Mouse (Mus musculus): ENCODE results near the gene Thoc3. TPM values are rescaled to one million over a fixed set of nuclear protein-coding genes. Genes with fewer than 3 reads are reported as not detected.
"Not testable (repeated sequence)": the region's sequence is repeated elsewhere in the genome, so short reads cannot be mapped to it uniquely, and the experiment has no call there.

The Thoc3 gene
- 42.2 and 47.8 TPM in 2 replicates for polyA plus RNA-seq (2012; rRNA removed)

DNA sequence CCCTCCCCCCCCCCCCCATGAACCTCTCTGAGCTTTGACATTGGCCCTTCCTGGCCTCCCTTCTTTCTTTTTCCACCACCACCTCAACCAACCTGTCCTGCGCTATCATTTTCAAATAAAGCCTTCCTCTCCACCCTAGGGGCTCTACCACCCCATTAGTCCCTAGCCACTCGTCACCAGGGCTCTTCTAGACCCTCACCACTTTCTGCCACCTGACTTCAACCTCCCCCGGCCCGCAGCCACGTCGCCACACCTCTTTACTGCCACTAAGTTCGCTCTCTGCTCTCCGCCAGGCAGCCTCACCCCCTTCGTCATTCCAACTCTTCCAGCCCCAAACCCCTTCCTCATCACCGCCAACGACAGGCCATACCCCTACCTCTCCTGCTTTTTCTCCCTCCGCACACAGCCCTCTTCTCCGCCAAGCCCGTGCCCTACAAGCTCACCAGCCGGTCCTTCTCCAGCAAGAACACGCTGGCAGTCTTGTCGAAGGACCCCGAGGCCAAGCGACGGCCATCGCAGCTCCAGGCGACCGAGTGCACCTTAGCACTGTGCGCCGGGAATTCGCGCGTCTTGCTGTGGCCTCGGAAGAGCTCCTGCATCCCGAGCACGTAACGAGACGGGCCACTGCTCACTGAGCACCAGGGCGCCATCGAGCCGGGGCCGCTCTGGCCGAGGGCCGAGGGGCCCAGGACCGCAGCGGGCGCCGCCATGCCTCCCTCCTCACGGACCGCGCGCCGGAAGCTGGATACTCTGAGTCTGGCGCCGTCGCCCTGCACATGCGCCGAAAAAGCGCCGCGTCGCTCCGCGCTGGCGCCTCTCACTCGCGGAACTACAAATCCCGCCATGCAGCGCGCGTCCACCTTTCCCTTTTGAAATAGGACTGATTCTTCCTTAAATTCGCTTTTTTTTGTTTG lies at the start of gene Thoc3:
Gene Thoc3 (minus strand): TSS at position 752 of the 914 bp plus-strand sequence.
- DNase-seq (ENCODE audit: low read depth) = peak; percentile 97
- TF ChIP-seq CTCF (IDR thresholded peaks at IDR 0.05; ENCODE audit: borderline replicate concordance, extremely low read depth, insufficient read depth, insufficient read length) (no peak), POLR2A (IDR thresholded peaks at IDR 0.05; ENCODE audit: borderline replicate concordance, extremely low read depth, insufficient read depth, insufficient read length, poor library complexity, severe bottlenecking) (peak; percentile 95)

DNA sequence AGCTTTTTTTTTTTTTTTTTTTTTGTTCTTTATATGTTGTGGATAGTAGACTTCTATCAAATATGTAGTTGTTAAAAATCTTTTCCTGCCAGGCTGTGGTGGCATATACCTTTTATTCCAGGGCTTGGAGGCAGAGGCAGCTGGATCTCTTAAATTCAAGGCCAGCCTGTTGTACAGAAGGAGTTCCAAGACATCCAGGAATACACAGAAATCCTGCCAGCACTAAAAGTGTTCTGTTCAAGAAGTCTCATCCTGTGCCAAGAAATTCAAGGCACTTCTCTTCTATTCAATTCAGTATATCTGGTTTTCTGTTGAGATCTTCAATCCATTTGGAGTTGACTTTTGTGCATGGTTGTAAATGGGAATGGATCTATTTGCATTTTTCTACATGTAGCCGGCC lies 37.3 kb upstream of the Thoc3 start:
- DNase-seq (ENCODE audit: low read depth) = peak; percentile 40
- no peak for TF ChIP-seq CTCF (IDR thresholded peaks at IDR 0.05; ENCODE audit: borderline replicate concordance, extremely low read depth, insufficient read depth, insufficient read length)
- no peak for TF ChIP-seq POLR2A (IDR thresholded peaks at IDR 0.05; ENCODE audit: borderline replicate concordance, extremely low read depth, insufficient read depth, insufficient read length, poor library complexity, severe bottlenecking)

DNA sequence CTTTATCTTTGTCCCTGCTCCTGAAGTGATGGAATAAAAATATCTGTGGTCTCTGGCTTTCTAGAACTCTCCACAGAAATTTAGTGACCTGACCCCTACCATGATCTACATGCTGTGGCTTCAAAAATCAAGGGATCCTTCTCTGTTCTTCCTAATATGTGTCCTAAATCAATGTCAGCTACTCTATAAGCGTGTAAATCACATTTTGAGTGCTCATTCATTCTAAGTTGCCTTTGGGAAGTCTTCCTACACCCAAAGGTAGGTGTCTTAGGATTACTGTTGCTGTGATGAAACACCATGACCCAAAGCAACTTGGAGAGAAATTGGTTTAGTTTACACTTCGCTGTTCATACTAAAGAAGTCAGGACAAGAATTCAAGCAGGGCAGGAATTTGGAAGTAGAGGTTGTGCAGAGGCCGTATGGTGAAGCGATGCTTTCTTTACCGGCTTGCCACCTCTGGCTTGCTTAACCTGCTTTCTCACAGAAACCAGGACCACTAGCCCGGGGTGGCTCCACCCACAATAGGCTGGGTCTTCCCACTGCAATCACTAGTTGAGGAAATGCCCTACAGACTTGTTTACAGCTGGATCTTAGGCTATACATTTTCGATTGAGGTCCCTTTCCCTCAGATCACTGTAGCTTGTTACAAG lies 36.1 kb upstream of the Thoc3 start:
- no peak for TF ChIP-seq POLR2A (IDR thresholded peaks at IDR 0.05; ENCODE audit: borderline replicate concordance, extremely low read depth, insufficient read depth, insufficient read length, poor library complexity, severe bottlenecking)
- no peak for TF ChIP-seq CTCF (IDR thresholded peaks at IDR 0.05; ENCODE audit: borderline replicate concordance, extremely low read depth, insufficient read depth, insufficient read length)
- DNase-seq (ENCODE audit: low read depth) = peak; percentile 24

DNA sequence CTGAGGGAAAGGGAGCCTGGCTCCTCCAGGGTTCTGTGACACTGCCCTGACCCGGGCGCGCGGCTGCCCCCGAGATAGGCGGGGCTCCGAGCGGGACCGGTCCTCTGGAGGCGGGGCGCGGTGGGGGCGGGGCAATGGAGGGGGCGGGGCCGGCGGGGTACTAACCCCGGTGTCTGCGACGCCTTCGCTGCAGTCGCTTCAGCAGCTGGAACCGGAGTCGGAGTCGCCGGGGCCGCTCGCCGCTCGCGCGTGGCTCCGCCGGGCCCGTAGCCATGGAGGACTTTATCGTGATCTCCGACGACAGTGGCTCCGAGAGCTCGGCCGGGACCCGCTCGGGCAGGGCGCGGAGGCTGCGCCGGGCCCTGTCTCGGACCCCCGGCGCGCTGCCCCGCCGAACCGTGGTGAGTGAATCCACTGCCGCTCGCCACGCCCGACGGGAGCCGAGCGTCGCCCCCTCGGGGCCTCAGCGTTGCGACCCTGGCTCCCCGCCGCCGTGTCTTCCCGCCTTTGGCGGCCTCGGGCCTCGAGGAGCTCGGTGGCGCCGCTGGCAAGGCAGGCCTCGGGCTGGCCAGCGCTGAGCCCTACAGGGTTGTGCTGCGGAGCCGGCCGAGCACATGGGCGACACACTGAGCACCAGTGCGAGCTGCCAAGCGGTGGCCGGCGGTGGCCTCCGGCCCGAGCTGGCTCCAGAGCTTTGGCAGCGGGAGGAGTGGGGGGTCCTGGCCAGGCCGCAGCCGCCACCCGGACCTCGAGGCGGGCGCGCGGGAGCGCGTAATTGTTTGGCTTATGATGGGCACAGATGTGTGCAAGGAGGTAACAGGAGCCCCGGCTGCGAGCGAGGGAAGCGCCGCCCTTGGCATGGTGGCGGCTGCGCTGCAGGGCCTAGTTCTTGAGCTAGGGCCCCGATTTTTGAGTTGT lies 35.2 kb upstream of the Thoc3 start, which contains the start of gene Simc1:
Gene Simc1 (plus strand): TSS at position 176 of the 918 bp plus-strand sequence.
- TF ChIP-seq POLR2A (IDR thresholded peaks at IDR 0.05; ENCODE audit: borderline replicate concordance, extremely low read depth, insufficient read depth, insufficient read length, poor library complexity, severe bottlenecking) (peak; percentile 87), CTCF (IDR thresholded peaks at IDR 0.05; ENCODE audit: borderline replicate concordance, extremely low read depth, insufficient read depth, insufficient read length) (no peak)
- DNase-seq (ENCODE audit: low read depth) = peak; percentile 80

DNA sequence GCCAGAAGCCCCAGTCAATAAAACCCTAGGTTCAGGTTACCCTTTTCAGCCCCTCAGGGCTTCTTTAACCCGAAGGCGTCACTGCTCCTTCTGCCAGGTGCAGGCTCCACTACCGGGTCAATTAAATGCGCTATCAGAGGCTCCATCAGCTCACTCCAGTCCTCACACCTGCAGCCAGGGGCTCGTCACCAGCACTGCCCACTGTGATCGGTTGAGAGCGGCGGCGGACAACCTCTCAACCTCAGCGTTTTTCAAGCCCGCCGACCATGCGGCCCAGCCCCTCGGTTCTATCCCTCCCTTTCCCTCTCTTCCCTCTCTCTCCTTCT lies 34.6 kb upstream of the Thoc3 start:
- TF ChIP-seq POLR2A (IDR thresholded peaks at IDR 0.05; ENCODE audit: borderline replicate concordance, extremely low read depth, insufficient read depth, insufficient read length, poor library complexity, severe bottlenecking) = no peak
- no peak for TF ChIP-seq CTCF (IDR thresholded peaks at IDR 0.05; ENCODE audit: borderline replicate concordance, extremely low read depth, insufficient read depth, insufficient read length)
- no peak for DNase-seq (ENCODE audit: low read depth)

DNA sequence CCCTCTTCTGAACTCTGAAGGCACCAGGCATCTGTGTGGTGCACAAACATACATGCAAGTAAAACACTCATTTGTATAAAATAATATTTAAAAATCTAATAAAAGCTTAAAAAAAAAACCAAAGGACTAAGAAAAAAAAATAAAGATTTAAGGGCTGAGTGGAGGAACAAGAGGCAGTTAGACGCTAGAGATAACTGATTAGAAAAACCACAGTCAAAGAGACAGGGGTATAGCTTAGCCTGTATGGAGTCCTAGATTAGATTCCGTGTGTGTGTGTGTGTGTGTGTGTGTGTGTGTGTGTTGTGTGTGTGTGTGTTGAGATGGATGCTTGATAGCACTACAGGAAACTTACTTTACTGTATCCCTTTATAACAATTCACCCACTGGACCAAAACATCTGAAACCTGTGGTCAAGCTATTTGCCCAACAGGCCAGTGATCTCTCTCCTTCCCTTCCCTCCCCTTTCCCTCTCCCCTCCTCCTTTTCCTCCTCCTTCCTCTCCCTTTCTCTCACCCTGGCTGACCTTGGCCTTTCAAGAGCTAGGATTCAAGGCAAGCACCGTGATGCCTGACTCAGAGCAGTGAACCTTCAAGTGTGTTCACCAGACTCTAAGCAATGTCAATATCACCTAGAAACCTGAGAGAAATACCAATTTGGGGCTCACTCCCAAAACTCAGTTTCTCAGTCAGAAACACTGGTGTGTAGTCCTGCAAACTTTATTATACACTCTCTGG lies 33.5 kb upstream of the Thoc3 start:
- DNase-seq (ENCODE audit: low read depth) = no peak
- TF ChIP-seq CTCF (IDR thresholded peaks at IDR 0.05; ENCODE audit: borderline replicate concordance, extremely low read depth, insufficient read depth, insufficient read length) (no peak), POLR2A (IDR thresholded peaks at IDR 0.05; ENCODE audit: borderline replicate concordance, extremely low read depth, insufficient read depth, insufficient read length, poor library complexity, severe bottlenecking) (no peak)

DNA sequence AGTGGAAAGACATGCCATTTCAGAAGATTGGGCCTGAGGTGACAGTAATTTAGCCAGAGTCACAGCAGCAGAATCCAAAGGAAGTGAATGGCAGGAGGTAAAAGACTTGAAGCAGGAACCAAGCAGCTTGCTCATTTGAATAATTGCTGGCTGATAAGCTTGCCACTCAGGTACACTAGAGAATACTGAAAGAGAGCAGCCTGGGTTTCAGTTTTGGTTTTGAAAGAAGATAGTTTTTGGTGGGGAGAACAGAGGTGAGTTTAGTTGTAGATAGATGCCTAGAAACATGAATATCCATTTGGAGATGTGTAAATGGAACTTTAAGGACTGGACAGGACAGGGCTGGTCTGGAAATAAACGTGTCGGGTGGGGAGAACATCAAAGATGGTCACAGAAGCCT lies 32.7 kb upstream of the Thoc3 start:
- no peak for TF ChIP-seq POLR2A (IDR thresholded peaks at IDR 0.05; ENCODE audit: borderline replicate concordance, extremely low read depth, insufficient read depth, insufficient read length, poor library complexity, severe bottlenecking)
- TF ChIP-seq CTCF (IDR thresholded peaks at IDR 0.05; ENCODE audit: borderline replicate concordance, extremely low read depth, insufficient read depth, insufficient read length) = no peak
- DNase-seq (ENCODE audit: low read depth) = peak; percentile 1

DNA sequence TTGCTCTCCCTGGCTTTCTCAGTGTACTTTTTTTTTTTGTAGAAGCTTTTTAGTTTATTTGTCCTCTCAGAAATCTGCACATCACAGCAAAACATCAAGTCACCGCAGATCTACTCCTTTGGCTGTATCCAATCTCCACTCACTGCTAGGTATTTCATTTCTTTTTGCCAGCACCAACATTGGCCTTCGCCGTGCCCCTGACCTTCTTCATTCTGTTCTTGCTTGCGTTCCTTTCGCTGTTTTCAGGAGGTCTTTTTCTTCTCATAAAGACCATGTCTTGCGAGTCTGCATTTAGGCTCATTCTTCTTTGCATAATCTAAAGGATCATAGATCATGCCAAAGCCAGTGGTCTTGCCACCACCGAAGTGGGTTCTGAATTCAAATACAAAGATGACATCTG lies 30.9 kb upstream of the Thoc3 start:
- DNase-seq (ENCODE audit: low read depth) = not testable (repeated sequence)

DNA sequence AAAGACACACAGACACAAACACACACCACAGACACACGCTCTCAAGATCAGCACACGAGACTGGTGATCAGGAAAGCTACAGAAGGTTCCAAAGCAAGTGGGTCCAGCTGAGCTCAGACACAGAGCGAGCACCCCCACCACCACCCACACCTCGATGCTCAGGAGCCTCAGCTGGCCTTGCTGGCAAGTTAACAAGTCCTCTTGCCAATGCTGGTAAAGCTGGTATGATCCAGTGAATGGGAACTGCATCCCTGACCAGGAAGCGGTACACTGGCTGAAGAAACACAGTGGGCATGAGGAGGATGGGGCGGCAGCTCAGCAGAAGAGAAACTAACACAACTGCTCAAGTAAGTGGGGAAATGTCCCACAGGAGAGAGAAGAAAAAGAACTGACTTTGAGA lies 22.7 kb upstream of the Thoc3 start:
- TF ChIP-seq CTCF (IDR thresholded peaks at IDR 0.05; ENCODE audit: borderline replicate concordance, extremely low read depth, insufficient read depth, insufficient read length) = no peak
- TF ChIP-seq POLR2A (IDR thresholded peaks at IDR 0.05; ENCODE audit: borderline replicate concordance, extremely low read depth, insufficient read depth, insufficient read length, poor library complexity, severe bottlenecking) = no peak
- DNase-seq (ENCODE audit: low read depth) = peak; percentile 8

DNA sequence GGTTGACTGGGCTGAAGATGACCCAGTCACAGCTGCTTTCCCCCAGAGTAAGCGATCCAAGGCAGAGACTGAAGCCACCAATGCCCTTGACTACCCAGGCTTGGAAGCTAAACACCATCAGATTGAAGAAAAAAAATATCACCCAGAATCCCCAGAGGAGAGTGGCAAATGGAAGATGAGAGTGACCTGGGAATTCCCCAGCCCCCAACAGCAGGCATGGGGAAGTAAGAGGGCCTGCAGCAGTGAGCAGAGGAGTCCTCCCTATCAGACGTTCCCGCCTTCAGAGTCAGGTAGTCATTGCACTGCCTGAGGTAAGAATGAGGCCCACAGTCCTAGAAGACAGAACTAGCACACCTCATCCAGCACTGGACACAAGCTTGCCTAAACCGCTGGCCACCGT lies 21.8 kb upstream of the Thoc3 start:
- no peak for DNase-seq (ENCODE audit: low read depth)
- TF ChIP-seq CTCF (IDR thresholded peaks at IDR 0.05; ENCODE audit: borderline replicate concordance, extremely low read depth, insufficient read depth, insufficient read length) (no peak), POLR2A (IDR thresholded peaks at IDR 0.05; ENCODE audit: borderline replicate concordance, extremely low read depth, insufficient read depth, insufficient read length, poor library complexity, severe bottlenecking) (no peak)

All from brain, embryonic 14.5 days (tissue).